Mouse (Mus musculus) frontal cortex, postnatal 25 days (tissue): Measurements from ENCODE around the gene Olfr715b.
"Not testable (repeated sequence)": the region's sequence is repeated elsewhere in the genome, so short reads cannot be mapped to it uniquely, and the experiment has no call there.

Experiments used
- DNase-seq, 2 experiments: peaks; one replicate each; pipeline ENCODE4 v3.0.0; 2022; ENCODE audit warnings: low spot score in 2 of 2

The Olfr715b gene

DNA sequence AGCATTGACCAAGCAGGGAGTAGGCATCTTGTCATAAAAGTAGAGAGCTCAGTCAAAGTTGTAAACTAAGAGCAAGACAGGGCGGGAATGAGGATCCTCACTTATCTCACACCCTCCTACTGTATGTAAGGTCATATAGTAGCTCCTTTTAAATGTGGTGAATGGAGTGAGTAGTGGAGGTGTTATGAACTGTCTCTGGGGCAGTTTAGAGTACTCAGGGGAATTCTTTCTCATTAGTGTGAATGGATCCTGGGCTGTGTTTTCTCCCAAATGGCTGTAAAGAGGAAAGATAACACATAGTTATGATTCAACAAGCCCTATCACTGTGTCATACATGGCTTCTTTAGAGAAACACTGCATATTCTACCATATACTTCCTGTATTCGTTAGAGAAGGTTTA is at the start of gene Olfr715b:
Gene Olfr715b (minus strand): TSS at position 101 of the 400 bp plus-strand sequence.
- not testable (repeated sequence) for DNase-seq

DNA sequence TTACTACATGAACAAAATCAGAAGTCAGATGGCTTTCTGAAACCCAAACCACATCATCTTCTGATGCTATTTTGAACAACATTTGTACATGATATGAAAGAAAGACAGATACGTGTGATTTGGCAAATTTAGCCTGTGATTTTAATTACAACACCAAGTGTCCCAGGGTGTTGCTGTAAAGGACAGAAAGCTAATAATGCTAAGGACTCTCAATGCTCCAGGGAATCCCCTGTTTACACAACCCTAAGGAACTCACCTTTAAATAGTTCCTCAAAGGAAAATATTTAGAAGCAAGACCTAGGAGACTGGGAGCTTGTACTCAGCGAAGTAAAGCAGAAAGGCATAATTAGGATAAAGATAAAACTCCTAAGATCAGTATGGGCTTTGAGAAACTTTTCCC is 27.9 kb upstream of the Olfr715b start, which contains the start of gene Olfr716:
Gene Olfr716 (plus strand): TSS at position 301 of the 400 bp plus-strand sequence.
- not testable (repeated sequence) for DNase-seq

DNA sequence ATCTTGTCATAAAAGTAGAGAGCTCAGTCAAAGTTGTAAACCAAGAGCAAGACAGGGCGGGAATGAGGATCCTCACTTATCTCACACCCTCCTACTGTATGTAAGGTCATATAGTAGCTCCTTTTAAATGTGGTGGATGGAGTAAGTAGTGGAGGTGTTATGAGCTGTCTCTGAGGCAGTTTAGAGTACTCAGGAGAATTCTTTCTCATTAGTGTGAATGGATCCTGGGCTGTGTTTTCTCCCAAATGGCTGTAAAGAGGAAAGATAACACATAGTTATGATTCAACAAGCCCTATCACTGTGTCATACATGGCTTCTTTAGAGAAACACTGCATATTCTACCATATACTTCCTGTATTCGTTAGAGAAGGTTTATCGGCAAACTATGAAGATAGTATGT is 20.8 kb upstream of the Olfr715b start, which contains the start of gene Olfr715:
Gene Olfr715 (minus strand): TSS at position 101 of the 400 bp plus-strand sequence.
- DNase-seq = not testable (repeated sequence)

DNA sequence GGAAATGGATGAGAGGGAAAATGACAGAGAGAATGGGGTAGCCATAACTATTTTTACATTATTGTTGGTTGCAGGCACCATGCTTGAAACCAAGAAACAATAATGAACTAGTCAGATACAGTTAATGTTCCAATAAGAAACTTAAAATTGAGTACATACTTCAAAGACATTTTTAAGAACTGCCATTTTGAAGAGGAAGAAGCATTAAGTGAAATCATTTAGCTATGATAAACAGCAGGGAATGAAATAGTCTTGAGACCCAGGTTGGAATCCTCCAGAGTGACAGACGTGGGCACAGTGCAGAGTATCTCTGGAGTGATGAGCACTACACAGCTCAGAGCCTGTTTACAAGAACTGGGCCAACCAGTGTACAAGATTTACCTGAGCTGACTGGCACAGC is 17.2 kb downstream of the Olfr715b start, which contains the start of gene Olfr17:
Gene Olfr17 (plus strand): TSS at position 301 of the 400 bp plus-strand sequence.
- no peak for DNase-seq

DNA sequence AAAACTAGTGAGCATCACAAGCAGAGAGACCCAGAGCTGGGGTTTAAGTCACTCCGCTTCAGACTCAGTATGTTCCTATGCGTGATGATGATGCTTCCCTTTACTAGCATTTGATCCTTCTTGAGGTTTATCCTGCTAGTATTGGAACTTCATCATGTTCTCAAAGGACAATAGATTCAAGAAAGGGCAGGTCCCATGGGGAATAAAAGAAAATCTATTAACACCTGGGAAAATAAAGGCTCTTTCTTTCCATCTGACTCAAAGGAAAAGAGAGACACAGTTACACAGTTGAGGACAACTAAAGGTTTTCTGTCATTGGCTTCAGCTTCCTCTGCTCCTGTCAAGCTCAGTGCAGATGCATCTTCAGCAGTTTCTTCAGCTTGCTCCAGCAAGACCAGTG is 39.5 kb downstream of the Olfr715b start, which contains the start of gene Olfr714:
Gene Olfr714 (plus strand): TSS at position 301 of the 400 bp plus-strand sequence.
- DNase-seq = no peak
